Mouse (Mus musculus) ES-Bruce4 (cell line): Measurements from ENCODE around the gene Hps3.

Experiments
- CTCF ChIP-seq: IDR thresholded peaks from one replicate; pipeline ENCODE4 v1.8.1; 2011; ENCODE audit warnings: low read depth, low read length
- EP300 ChIP-seq: IDR thresholded peaks from 2 replicates; pipeline ENCODE4 v1.6.1; 2011; ENCODE audit warnings: low read depth, low read length; ENCODE audit not compliant: insufficient read depth
- POLR2A ChIP-seq: IDR thresholded peaks from one replicate; pipeline ENCODE4 v1.8.1; 2011; ENCODE audit warnings: low read length; ENCODE audit not compliant: insufficient read depth

GRCm38 (mm10) chr3:19956885-19957284 lies 78.2 kb downstream of the Hps3 start, which contains the start of gene Cp:
- TF ChIP-seq CTCF (no peak), POLR2A (no peak), EP300 (no peak)
